Mouse (Mus musculus) layer of hippocampus, postnatal 10 days (tissue): Measurements from ENCODE around the gene Dnm3. TPM values are rescaled to one million over a fixed set of nuclear protein-coding genes. Genes with fewer than 3 reads are reported as not detected.

Experiments used
- DNase-seq, 2 experiments: peaks; one replicate each; pipeline ENCODE4 v3.0.0; 2021; ENCODE audit warnings: low spot score in 2 of 2
- total RNA-seq, 2 experiments: library from RNA; stranded (reverse); gene quantifications; 2 replicates each; pipeline ENCODE4 v1.2.3; 2021

Dnm3 gene
- total RNA-seq, 2 experiments from 2014 or later = 65.9 to 73.9 TPM

DNA sequence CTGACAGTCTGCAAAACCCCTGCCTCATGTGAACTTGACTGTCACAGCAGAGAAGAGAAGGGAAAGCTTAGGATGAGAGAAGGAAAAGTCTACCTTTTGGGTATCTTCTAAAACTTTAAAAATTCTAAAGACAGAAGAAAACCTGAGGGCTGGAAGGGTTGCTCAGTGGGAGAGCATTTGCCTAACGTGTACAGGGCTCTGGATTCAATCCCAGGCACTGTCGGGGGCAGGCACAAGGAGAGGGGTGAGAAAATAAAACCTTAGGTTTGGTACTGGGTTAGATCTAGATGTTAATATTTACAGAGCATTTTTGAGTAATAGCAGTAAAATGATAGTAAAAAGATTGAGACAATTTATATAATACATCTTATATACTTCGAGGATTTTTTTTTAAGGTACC, 353.4 kb downstream of the Dnm3 start:
- no peak for DNase-seq

DNA sequence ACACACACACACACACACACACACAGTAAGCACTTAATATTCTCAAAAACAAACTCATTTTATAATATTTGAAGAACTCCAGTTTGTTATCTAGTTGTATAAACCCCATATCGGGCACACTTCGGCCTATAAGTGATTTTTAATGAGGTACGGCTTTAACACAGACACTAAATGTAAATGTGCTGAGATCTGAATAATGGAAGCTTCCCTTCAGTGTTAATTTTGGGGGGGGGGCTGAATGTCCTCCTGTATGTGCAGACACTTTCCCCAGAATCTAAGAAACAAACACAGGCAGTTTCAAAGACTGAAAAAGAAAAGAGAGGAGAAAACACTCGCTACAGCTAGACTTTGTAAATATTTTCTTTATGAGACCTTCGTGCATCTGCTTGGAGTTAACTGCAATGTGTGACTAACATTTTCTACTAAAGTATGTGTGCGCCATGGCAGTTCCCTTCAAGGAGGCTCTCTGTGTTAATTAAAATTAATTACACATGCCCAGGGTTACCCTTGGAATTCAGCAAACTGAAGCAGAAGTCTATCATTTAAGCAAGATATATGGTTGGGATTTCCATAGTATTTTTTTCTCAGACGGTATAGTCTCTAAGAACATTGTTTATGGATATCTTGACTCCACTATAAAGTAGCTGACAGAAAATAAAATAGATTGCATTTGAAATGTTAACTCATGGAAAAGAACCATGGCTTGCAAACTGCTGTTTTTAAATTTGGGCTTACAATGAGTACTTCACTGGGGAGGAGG, 356.2 kb downstream of the Dnm3 start:
- no peak for DNase-seq

DNA sequence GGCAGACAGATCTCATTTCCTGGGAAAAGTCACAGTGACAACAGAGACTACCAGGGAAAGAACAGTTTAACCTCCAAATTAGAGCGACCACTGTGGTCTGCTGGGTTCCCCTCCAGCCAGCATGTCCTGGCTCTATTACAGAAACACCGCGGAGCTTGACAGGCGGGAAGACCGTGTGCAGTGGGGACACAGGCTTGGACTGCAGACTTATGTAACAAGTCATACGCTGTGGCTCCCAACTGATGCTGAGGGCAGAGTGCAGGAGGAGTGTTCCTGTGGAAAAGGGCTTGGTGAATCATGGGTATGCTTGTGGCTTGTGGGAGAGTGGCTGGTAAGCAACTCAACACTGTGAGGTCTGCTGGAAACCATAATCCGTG, 368.4 kb downstream of the Dnm3 start:
- DNase-seq = no peak

- no peak for DNase-seq
Observed at GRCm38 (mm10) chr1:162108726-162109436, 369.0 kb downstream of the Dnm3 start.

GRCm38 (mm10) chr1:162108181-162108671, 369.6 kb downstream of the Dnm3 start:
- DNase-seq = peak; percentile 9 to 28

DNA sequence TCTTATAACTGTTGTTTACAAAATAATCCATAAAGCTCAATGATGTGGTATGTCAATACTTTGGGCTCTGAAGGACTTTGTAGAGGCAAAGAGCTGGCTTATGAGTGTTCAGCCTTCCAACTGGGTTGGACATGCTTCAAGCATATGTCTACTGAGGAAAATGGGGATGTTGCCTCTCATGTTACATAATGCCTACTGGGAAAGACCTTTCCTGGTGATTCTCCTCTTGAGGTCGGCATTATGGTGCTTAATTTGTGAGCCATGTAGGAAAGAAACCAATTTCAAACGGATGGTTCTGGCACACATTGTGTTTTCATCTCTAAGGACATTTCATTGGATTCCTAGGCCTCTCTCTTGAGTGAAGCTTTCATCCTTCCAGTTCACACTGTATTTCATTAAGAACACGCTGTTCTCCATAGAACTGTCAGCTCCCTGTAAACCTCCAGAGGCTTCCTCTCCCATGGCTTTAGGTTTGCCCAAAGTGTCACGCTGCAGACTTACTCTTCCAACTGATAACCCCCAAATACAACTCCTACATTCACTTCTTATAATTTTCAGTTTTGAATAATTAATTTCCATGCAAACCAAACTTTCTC, 370.7 kb downstream of the Dnm3 start:
- no peak for DNase-seq

- DNase-seq = no peak
Observed at GRCm38 (mm10) chr1:162100961-162101830, 376.6 kb downstream of the Dnm3 start.

DNA sequence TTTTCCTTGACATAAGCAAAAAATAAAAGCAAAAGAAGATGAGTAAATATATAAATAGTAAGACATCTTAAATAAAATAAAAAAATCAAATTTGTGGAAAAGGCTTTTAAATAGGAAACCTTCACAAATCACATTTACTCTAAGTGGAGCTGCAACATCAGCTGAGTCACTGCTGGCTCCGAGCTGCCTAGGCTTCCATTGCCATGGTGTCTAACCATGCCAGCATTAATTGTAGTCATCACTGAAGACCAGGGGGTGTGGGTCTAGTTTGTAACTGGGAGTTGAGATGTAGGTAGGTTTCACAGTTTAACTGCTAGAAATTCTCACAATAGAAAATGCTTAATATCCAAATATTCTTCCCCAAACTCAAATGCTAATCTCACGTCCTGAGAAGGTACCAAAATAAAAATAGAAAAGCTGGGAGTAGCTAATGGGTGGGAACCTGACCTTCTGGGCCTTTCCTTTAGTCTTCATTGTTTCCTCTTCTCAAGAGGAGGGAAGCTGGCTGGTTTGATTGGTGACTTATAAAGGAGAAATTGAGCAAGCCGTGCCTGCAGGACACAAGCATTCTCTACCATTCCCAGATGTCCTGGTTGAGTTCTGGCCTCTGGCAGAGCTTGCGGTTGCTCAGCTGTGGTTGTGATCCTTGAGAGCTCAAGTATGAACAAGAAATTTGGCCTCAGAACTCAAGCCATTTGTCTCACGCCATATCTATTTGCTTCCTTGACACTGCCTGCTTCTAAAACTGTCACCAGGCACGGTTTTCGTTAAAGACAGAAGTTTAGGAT, 377.6 kb downstream of the Dnm3 start:
- no peak for DNase-seq

- no peak for DNase-seq
Observed at GRCm38 (mm10) chr1:162099203-162099602, 378.6 kb downstream of the Dnm3 start.

GRCm38 (mm10) chr1:162094523-162095272, 383.1 kb downstream of the Dnm3 start:
- no peak for DNase-seq

DNA sequence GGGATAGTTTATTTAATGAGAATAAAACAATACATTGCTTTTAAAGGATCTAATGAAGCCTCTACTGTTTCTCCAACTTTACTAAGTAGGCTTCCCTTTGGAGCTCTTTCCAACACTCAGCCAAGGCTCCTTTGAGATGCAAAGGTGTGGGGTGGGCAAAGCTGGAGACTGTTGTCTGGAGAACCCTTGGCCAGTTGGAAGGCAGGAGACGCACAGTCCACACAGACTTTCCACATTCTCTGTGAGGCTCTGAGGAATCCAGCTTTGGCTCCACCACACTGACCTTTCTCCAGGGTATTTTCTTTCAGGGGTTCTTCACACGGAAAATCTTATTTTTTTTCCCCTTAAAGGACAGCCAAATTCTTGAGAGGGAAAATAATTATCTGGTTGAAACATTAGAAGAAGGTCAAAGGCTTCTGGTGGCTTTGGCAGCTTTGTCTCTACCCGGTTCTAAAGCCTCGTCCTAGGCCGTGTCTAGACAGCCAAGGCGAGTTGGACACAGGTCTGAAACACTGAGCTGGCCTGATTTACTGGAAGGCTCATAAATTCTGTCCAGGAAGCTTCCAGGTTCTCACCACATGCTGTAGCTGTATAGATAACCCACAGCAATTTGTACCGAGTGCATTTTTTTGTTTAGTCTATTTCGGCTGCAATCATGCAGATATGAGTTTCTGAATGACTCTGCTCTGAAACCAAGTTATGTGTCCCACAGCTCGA, 383.9 kb downstream of the Dnm3 start:
- DNase-seq = no peak

GRCm38 (mm10) chr1:162092899-162093659, 384.8 kb downstream of the Dnm3 start:
- no peak for DNase-seq

GRCm38 (mm10) chr1:162092401-162092800, 385.4 kb downstream of the Dnm3 start:
- no peak for DNase-seq

GRCm38 (mm10) chr1:162083886-162084478, 393.9 kb downstream of the Dnm3 start:
- no peak for DNase-seq

- DNase-seq = no peak
Observed at GRCm38 (mm10) chr1:162083354-162083753, 394.5 kb downstream of the Dnm3 start.

DNA sequence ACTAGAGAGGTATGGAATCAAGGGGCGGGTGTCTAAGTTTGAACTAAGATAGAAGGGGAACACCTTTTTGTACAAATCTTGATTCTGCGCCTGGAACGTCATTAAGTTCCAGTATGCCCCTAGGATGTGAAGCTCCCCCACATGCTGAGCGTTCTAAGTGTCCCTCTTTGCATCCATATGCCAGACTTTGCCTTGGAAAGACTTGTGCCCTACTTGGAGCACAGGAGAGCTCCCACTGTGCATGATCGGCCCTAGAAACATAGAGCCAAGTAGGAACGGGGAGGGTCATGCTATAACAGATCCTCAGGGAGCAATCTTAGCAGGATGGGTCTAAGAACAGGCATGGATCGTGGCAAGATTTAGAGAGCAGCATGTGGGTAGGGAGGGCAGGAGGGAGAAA, 395.1 kb downstream of the Dnm3 start:
- no peak for DNase-seq

- DNase-seq = no peak
Observed at GRCm38 (mm10) chr1:162081693-162082372, 396.0 kb downstream of the Dnm3 start.
